Mouse (Mus musculus): ENCODE results near the gene Parp16.

GRCm38 (mm10) chr9:65255906-65256600 lies 60.9 kb downstream of the Parp16 start:
- no peak for TF ChIP-seq POLR2A (IDR thresholded peaks at IDR 0.05; ENCODE audit: insufficient read depth, low read depth, low read length)
- TF ChIP-seq CTCF (IDR thresholded peaks at IDR 0.05; ENCODE audit: insufficient read depth, low read depth, low read length) = no peak

All from olfactory bulb, adult 2 months (tissue).